Mouse (Mus musculus): ENCODE measurements around the gene Fbxl8.

DNA sequence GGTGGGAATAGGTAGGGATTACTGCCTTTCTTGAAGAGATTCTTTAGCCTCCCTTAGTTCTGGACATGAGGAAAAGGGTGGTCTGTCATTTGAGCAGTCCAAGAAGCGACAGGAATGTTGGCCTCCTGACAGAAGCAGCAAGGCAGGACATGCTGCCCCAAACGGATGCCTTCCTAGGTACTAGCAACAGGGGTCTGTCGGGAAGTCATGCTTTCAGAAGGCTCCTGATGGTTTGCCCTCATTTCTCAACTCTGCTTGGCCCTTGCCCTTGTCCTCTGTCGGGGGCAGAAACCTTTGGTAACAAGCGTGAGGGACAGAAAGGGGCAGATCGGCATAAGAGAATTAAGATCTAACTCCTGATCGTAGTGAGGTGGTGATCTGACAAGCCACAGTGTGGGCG is 45.7 kb downstream of the Fbxl8 start:
- TF ChIP-seq POLR2A (IDR thresholded peaks at IDR 0.05; ENCODE audit: low read depth, low read length) (no peak), CTCF (conservative IDR thresholded peaks at IDR 0.05 in 1 of 2, IDR thresholded peaks at IDR 0.05 in 1 of 2; ENCODE audit: low read depth in 2 of 2, low read length in 2 of 2) (no peak)

All from CH12.LX (cell line).